Mouse (Mus musculus) neutrophil, adult 5-6 weeks (primary cell): Measurements from ENCODE around the gene Sorbs2. TPM values are rescaled to one million over a fixed set of nuclear protein-coding genes. Genes with fewer than 3 reads are reported as not detected.

ENCODE experiments used
- ATAC-seq: fragments of 151-379, 151-347 bp; 2 replicates; pipeline ENCODE4 v1.8.0; 2017; ENCODE audit warnings: mild to moderate bottlenecking, moderate TSS enrichment; ENCODE audit not compliant: insufficient number of reproducible peaks, poor library complexity, low FRiP score, severe bottlenecking; ENCODE audit errors: extremely low read depth
- total RNA-seq: library from RNA; stranded (forward); fragments of 200-1000 nt; gene quantifications from 2 replicates; pipeline ENCODE4 v1.2.3, GENCODE M21; 2017

Gene Sorbs2
- total RNA-seq, 1 experiment from 2014 or later: 0.93 TPM

DNA sequence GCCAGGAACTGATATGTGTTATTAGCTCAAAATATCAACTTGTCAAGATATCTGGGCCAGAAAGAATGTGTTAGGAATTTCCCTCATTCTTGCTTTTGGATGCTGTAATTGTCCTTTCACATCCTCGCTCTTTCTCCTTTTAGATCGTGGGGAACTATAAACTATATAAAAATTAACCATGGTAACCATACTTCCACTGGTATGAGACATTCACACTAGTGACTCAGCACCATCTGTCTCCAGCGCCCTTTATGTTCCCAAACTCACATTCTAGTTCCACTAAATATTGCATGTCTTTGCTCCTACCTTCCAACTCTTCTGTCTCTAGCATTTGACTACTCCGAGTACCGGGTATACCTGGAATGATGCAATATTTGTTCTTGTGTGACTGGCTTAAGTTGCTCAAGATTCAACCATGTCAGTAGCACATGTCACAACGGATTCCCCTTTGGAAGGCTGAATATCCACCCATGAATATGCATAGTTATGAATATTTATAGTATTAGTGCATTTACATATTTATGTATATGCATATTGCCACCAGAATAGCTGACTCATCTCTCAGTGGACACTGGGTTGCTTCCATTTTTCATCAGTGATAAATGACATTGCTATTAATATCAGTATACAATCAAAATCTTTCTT lies 51.7 kb downstream of the Sorbs2 start:
- no peak for ATAC-seq

DNA sequence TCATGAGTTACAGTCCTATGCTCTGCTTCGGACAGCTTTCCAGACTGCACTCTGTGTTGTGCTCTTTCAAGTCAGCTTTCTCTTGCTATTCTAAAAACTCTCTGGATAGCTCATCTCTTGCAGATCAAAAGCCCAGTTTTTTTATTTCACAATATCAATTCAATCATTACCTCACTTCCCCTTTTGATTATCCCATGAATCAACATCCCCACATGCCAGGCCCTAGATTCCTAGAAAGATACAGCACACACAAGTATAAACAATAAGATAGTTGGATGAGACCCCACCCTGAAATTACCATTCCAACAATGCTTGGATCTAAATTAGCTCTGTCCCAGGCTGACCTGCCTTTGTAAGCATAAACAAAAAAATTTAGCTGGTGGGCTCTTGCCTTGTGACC lies 57.6 kb downstream of the Sorbs2 start:
- no peak for ATAC-seq

DNA sequence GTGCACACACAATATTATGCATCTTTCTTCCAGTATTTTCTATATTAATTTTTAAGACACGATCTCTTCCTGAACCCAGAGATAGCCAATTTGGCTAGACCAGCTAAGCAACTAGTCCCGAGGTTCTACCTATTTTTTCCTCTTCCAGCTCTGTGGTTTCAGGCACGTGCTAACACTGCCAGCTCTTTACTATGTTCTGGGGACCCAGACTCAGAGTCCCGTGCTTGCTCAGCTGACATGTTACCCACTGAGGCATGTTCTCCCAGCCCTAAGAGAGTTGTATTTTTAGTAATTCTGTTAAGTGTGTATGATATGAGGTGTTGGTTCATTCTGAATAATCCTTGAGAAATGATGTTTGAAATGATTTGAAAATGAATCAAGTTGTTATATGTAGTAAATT lies 62.5 kb downstream of the Sorbs2 start:
- ATAC-seq: no peak

DNA sequence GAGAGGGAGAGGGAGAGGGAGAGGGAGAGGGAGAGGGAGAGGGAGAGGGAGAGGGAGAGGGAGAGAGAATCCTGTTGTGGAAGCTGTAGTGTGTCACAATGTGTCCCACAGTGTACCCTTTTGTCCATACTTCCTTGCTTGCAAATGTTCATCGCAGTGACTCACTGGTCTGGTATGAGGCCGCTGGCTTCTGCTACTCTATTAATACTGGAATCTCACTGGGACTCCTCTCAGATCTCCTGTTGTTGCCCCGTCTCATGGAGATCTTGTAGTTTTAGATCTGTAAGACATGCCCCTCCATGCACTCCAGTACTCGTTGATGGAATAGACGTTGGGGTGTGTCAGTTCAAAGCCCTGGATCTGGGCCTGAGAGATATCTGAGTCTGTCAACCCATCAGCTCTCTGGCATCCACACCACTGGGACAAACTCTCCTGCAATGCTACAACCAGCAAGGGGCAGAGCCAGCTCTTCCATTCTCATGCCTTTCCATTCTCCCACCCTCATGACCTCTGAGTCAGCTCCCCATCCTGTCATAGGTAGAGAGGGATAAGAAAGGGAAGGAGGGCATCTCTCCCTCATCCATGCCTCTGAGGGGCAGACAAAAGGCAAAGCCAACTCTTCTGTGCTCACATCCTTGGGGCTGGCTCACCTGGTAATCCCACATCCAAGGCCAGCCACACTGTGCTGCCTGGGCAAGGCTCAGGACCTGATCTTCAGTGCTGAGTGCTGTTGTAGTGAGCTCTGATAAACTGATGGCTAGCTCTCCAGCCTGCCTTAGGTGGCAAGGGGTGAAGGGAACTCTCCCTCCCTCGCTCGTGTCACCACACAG lies 72.3 kb downstream of the Sorbs2 start:
- ATAC-seq: no peak

DNA sequence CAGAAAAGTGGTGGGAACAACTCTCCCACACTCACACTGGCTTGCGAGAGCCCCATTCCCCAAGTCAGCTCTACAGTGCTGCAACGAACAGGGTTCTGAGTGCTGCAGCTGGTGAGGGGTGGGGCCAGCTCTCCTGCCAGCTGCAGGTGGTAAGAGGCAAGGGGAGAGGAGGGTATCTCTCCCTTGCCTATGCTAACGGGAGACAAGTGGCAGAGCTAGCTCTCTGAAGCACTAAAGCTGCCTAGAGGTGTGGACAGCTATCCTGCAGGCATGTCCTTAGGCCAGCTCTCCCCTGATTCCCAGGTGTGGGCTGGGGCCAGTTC lies 72.9 kb downstream of the Sorbs2 start:
- ATAC-seq: no peak

DNA sequence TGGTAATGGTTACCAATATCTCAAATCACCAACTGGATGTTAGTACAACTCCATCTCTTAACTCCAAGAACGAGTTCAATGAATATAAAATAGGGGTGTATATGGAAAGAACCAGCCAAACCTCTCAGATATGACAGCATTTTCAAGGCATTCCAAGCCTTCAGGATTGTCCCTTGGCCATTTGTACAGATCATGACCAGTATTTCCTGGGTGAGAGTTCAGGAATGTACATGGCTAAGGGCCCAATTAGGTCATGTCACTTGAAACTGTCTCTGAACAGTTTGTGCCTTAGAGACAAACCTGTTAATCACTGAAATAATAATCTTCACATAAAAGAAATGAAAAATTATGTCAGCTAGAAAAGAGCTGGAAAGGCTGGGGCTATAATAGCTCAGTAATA lies 76.3 kb downstream of the Sorbs2 start:
- ATAC-seq: no peak

DNA sequence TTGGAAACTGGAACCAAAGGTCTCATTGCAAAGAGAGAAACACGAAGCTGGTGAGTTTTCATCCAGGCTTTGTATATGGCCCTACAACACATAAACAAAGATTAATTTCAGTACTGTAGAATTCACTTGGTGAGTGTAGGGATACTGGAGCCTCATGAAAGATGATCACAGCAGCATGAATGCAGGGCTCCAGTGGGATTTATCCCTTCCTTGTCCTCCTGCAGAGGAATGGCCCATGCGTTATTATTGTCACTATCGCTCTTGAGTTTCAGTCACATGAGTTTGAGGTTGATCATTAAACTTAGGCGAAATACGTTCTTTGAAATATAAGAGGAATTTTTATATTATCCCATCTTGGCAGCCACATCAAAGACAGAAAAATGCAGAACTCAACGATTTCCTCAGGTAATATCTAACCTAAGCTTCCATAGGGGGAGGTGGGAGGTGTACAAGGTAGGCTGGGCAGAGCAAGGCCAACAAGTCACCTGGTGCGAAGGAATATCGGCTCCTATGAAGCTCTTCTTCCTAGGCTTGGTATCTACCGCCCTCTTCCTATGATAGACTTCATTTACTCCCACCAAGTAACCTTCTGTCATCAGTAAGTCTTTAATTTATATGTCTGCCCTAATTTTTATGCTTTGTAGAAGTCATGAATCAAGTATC lies 76.9 kb downstream of the Sorbs2 start:
- no peak for ATAC-seq

DNA sequence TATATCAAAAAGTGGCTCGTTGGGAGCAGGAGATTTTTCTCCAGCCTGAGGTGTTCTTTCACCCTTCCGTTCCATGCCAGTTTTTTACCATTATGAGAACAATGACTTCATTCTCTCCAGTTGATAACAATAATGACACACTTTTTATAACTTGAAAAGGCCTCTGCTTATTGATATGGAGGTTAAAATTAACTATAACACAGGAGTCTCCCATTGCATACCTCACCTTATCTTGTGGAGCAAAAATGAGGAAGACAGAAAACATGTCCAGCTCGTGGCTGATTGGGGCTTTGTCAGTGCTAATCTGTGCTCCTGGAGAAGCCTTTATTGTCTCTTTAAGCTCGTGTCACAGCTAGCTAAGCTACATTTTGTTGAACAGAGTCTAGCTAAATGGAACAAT lies 77.6 kb downstream of the Sorbs2 start:
- ATAC-seq: no peak

DNA sequence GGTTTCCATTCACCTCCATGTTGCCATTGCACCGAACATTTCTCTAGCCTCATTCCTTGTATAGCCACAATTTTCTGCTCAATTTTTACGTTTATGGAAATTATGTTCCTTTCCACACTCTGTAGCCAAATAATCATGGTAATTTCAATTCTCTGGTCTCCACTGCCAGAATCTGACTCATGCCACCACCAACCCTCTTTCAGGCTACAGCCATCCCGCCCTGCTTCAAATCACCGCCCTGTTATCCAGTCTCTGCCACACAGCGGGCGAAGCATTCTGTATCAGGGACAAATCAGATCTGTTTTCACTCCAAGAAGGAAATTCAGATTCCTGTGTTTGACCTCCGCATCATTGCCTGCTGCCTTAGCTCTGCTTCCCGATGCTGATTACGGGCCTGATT lies 79.4 kb downstream of the Sorbs2 start:
- no peak for ATAC-seq

DNA sequence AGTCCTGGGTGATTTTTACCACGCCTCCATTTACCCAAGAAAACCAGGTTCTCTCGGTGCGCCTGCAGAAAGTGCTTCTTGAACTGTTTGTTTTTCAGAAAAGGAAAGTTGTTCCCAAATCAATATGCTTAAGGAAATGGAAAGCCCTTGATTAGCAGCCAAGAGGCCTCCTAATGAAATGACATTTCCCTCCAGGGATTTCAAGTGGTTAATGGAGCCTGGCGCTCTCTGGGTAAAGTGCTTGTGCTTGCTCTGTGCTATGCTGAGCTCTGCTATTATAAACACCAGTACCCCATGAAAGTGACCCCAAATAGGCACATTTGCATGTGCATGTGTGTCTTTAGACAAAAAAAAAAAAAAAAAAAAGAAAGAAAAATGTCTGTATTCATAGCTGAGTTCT lies 84.3 kb downstream of the Sorbs2 start:
- no peak for ATAC-seq

DNA sequence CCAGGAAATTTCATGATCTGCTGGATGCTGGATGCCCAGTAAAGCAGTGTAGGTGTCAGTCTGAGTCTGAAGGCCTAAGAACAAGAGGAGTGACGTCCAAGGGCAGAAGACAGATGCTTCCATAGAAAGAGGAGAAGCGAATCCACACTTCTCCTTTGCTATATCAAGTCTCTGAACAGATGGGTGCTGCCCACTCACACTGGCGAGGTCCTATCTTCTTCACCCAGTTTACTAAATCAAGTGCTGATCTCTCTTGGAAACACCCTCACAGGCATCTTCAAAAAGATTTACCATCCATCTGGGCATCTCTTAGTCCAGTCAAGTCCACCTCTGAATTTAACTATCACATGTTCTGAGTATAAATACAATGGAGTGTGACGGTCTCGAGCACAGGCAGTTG lies 86.1 kb downstream of the Sorbs2 start:
- no peak for ATAC-seq

DNA sequence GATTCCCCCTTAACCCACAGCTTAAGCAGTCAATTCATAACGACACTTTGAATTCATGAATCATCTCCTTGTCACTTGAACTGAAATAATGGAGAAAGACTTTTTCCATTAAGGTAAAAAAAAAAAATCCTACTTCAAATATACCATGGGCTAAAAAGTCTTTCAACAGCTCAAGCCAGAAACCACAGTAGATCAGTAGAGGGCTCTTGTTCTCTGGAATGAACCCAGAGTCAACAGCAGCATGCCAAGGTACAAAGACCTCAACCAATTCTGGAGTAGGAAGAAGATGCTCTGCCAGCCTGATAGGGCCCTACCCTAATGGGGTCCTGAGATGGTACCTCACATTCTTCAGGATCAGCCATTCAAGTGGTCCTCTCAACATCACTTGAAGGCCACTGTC lies 88.4 kb downstream of the Sorbs2 start:
- no peak for ATAC-seq

DNA sequence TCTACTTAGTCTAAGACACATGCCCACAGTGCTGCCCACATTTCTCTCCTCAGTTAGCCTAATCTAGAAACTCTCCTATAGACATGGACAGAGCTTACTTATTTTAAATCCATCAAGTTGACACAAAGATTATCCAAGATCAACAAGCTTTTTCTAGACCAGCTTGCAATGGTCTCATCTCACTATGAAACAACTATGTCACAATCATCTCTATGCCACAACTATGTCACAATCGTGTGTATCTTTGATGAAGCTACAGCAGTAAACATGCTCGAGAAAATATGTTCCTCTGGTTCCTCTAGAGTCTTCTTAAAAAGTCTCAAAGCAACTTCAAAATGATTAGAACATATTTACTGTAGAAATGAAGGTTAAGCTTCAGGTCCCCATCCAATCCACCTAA lies 89.0 kb downstream of the Sorbs2 start:
- ATAC-seq: no peak

DNA sequence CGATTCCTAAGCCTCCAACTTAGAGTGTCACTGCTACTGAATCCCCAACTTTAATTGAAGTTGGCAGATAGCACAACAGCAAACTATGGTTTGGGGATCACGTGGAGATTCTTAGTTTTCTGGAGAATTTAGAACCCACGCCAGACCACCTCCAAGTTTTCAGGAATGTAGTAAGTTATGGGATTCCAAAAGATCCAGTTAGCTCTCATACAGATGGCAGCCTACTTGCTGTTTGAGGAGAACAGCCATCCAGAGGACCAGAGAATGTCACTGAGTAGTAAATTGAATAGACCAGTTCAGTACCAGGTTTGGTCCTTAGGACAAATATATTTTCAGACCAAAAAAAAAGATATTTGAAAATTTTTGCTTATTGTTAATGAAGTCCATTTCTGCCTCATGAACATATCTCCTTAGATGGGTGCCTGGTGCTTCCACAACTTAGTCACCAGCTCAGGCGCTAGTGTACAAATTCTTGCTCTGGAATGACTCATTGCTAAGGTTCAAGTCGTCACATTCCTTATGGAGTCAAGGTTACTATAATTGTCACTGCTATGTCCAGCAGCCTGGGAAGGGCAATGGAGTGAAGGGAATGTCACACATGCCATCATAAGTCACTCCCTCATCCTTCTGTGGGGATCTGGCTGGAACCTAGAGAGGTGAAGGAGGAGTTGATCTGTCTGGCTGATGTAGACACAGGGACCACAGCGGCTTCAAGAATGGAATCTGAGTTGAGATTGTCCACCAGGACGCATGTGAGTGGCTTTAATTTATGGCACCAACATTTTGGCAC lies 90.2 kb downstream of the Sorbs2 start:
- ATAC-seq: no peak

DNA sequence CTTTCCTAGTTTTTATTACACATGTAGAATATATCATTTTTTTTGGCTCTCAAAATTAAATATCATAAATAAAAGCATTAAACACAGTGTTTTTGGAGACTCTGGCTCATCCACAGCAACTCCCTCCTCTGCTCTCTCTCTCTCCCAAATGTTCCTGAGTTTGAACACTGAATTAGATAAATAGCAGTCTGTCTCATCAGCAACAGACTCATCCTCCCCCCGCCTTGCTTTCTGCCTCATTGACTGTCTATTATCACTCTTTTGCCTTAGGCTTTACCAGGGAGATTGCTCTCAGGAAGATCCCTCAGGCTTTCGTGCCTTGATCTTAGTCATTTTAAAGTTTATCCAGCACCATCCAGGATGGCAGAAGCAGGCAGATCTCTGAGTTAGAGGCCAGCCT lies 91.3 kb downstream of the Sorbs2 start:
- no peak for ATAC-seq

DNA sequence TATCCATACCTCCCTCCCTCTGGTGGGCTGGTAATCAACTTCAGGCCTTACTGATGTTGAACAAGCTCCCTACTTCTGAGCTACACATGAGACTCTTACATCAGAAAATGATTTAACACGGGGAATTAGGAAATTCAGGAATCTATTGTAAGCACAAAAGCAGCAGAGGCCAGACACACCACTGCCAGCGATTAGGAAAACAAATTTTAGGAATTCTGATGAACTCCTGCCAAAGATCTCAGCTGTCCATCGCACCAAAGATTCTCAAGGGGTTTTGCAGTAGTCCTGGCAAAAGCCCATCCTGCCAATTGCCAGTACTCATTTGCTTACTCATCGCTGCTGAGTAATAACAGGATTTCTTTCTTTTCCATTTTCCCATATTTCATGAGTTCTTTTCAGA lies 94.4 kb downstream of the Sorbs2 start:
- ATAC-seq: no peak

DNA sequence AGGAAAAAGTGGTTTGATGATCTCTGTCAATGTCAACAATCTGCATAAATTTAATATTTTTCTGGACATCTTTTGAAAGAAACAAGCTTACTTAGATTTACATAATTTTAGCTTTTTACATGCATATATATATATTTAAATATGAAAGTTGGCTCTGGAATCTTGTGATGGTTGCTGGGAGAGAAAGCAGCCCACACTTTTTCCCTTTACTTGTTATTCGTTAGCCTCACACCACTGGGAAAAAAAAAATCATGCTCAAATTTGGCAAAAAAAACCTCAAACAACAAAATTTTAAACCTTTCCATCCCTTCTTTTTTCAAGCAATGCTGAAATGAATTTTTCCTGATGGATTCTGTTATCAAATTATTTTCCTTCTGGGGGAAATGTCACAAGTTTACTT lies 97.8 kb downstream of the Sorbs2 start:
- ATAC-seq: no peak

DNA sequence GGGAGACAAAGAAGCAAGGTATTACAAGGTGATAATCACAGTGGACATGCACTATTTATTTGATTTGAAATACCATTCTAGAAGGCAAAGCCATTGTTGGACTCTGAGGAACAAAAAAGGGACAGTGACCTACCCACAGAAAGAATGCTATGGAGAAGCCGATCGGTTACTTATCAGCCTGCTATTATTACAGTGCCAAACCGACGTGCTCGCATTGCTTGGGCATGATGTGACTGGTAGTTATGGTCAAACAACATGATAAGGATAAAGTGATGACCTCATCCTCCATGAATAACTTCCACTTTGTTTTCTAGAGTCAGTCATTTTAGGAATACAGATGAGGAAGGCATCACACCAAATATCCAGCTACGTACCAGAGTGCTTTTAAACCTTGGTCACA lies 99.4 kb downstream of the Sorbs2 start:
- ATAC-seq: no peak

DNA sequence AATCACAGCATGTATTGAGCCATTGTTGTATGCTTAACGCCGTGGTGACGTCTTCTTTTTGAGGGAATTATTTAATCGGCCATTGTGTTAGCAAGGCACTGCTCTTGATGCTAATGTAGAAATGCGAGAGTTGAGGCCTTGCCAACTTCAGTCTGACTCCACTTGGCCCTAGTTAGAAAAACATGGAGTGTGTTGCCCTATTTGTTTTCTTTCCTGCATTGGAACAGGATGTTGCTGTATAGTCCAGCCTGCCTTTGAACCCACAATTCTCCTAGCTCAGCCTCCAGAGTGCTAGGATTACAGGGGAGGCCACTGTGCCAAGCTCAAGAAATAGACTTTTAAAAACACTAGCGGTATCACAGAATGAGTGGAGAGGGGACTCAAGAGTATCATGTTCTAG lies 100.8 kb downstream of the Sorbs2 start:
- no peak for ATAC-seq
